Mouse (Mus musculus) neural tube, embryonic 14.5 days (tissue): ENCODE measurements around the gene Eda. TPM values are rescaled to one million over a fixed set of nuclear protein-coding genes. Genes with fewer than 3 reads are reported as not detected.

ENCODE experiments used
- ATAC-seq: fragments of 200-750 bp; cut with Nextera tagmentation; 2 replicates; pipeline ENCODE4 v1.8.0; 2017; ENCODE audit warnings: low read depth, mild to moderate bottlenecking, moderate TSS enrichment, moderate library complexity
- H3K27ac ChIP-seq: fragments of 300-500 bp; sonication (generic); 2 replicates; pipeline ENCODE4 v1.5.1; 2014; ENCODE audit warnings: low read depth, mild to moderate bottlenecking, control low read depth, low read length, moderate library complexity, mixed read lengths
- H3K27me3 ChIP-seq: fragments of 300-500 bp; sonication (generic); 2 replicates; pipeline ENCODE4 v1.6.1; 2014; ENCODE audit warnings: low read length; ENCODE audit not compliant: control insufficient read depth, insufficient read depth
- H3K36me3 ChIP-seq: fragments of 300-500 bp; sonication (generic); 2 replicates; pipeline ENCODE4 v1.6.1; 2014; ENCODE audit warnings: low read length, mixed read lengths; ENCODE audit not compliant: control insufficient read depth, insufficient read depth
- H3K4me1 ChIP-seq: fragments of 300-500 bp; sonication (generic); 2 replicates; pipeline ENCODE4 v1.6.1; 2014; ENCODE audit warnings: low read length; ENCODE audit not compliant: control insufficient read depth, insufficient read depth
- H3K4me2 ChIP-seq: fragments of 300-500 bp; sonication (generic); 2 replicates; pipeline ENCODE4 v1.6.1; 2014; ENCODE audit warnings: mild to moderate bottlenecking, low read depth, low read length, control low read depth
- H3K4me3 ChIP-seq: fragments of 300-500 bp; sonication (generic); 2 replicates; pipeline ENCODE4 v1.5.1; 2014; ENCODE audit warnings: low read depth, low read length, control low read depth, mixed read lengths
- H3K9ac ChIP-seq: fragments of 300-500 bp; sonication (generic); replicated peaks from 2 replicates; pipeline ENCODE4 v1.6.1; 2014; ENCODE audit warnings: low read depth, mild to moderate bottlenecking, control low read depth, low read length, mixed read lengths
- H3K9me3 ChIP-seq: fragments of 300-500 bp; sonication (generic); 2 replicates; pipeline ENCODE4 v1.6.1; 2016; ENCODE audit warnings: low read length; ENCODE audit not compliant: control insufficient read depth
- WGBS: fragments of 180-500 bp; shearing (Covaris S2); extraction: QIAGEN DNeasy Blood & Tissue Kit; methylation state at CpG from one replicate; pipeline ENCODE4 v1.1.7; 2014; 5-methylcytosine and 5-hydroxymethylcytosine counted together
- polyA plus RNA-seq: library from polyadenylated mRNA; unstranded; fragments of >200 nt; fragmentation: Nextera tagmentation; extraction: Ambion mirVana; gene quantifications from 2 replicates; pipeline ENCODE4 v1.2.1, GENCODE M21; 2014

Eda gene
- polyA plus RNA-seq, 1 experiment from 2014 or later, result 2.0 TPM

- WGBS, result 64% methylated on average over 1 of the region's 1 CpGs
- H3K4me1 ChIP-seq, result no peaks in the 10 kb centered on the region
- no peak overlapping the region for H3K4me3 ChIP-seq
- H3K36me3 ChIP-seq, result no peaks in the 10 kb centered on the region
- ATAC-seq, result no peak
- no peaks in the 10 kb centered on the region for H3K27me3 ChIP-seq
- no peaks in the 10 kb centered on the region for H3K9me3 ChIP-seq
- no peak overlapping the region for H3K27ac ChIP-seq
- no peak overlapping the region for H3K9ac ChIP-seq
- H3K4me2 ChIP-seq, result no peak overlapping the region
Observed at GRCm38 (mm10) chrX:100118362-100118761, 143.0 kb downstream of the Eda start.

GRCm38 (mm10) chrX:100195286-100195685, 219.9 kb downstream of the Eda start:
- H3K4me2 ChIP-seq, result no peak overlapping the region
- no peaks in the 10 kb centered on the region for H3K36me3 ChIP-seq
- no peak overlapping the region for H3K9ac ChIP-seq
- no peak overlapping the region for H3K4me3 ChIP-seq
- H3K27ac ChIP-seq, result no peak overlapping the region
- WGBS, result 40% methylated on average over 2 of the region's 2 CpGs
- no peak for ATAC-seq
- H3K27me3 ChIP-seq, result no peaks in the 10 kb centered on the region
- H3K4me1 ChIP-seq, result no peaks in the 10 kb centered on the region
- H3K9me3 ChIP-seq, result no peaks in the 10 kb centered on the region

DNA sequence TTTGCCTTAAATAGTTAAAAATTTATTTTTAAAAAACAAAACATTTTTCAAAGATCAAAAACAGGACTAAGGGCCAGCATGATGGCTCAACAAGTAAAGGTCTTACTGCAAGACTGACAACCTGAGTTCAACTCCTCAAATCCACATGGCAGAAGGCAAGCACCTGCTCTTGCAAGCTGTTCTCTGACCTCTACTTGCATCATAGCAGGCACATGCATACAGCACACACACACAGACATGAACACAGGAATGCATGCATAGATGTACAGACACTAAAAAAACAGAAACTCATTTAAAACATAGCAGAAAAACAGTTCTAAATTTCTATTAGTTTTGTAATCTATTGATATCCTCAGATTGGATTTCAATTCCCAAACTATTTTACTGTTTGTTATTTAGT, 338.2 kb downstream of the Eda start:
- no peak overlapping the region for H3K27ac ChIP-seq
- H3K9me3 ChIP-seq, result no peaks in the 10 kb centered on the region
- no peak overlapping the region for H3K4me3 ChIP-seq
- H3K36me3 ChIP-seq, result no peaks in the 10 kb centered on the region
- H3K27me3 ChIP-seq, result no peaks in the 10 kb centered on the region
- H3K4me2 ChIP-seq, result no peak overlapping the region
- H3K4me1 ChIP-seq, result no peaks in the 10 kb centered on the region
- ATAC-seq, result no peak
- H3K9ac ChIP-seq, result no peak overlapping the region

DNA sequence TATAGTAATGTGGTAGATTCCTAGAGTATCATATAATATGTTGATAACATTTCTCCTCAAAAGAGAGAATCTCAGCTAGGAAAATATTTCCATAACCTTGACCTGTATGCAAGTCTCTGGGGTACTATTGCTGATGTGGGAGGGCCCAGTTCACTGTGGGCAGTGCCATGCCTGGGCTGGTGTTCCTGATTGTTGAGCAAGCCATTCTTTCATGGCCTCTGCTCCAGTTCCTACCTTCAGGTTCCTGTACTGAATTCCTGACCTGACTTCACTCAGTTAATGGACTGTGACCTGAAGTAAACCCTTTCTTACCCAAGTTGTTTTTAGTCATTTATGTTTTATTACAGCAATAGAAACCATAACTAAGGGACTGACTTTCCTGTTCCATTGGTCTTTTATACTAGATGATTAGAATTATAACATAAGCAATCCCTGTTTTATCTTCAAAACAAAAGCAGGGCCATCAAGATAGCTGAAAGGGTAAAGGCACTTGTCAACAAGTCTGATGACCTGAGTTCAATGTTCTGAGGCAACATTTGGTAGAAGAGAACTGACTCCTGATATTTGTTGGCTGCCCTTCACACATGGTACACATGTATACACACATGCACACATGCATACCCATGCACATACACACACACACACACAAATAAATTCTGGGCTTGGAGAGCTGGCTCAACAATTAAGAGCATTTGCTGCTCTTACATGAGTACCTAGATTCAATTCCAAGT, 338.9 kb downstream of the Eda start:
- Histone ChIP-seq H3K4me2 (no peak overlapping the region), H3K4me3 (no peak overlapping the region), H3K9me3 (no peaks in the 10 kb centered on the region)

DNA sequence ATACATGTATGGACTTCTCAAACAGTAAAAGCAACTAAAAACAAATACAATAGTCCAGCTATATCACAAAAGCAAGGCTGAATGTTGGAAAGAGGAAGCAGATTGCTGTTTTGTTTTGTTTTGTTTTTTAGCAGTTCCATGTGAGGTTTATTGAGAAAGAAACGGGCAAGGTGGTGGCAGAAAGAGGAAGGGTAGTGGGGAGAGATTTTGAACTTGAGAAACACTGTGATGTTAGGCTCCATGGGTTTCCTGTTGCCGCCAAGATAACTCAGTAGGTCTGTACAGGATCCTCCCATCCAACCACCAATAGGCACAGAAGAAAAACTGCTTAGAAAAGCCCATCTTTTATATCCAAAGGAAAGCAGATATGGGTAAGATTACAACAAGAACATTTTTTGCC, 365.3 kb downstream of the Eda start:
- H3K36me3 ChIP-seq, result no peaks in the 10 kb centered on the region
- no peak overlapping the region for H3K9ac ChIP-seq
- H3K27me3 ChIP-seq, result no peaks in the 10 kb centered on the region; the same call in 1 of the 2 replicates
- no peak overlapping the region for H3K4me2 ChIP-seq
- no peak overlapping the region for H3K27ac ChIP-seq
- no peak for ATAC-seq
- WGBS, result 85% methylated on average over 2 of the region's 2 CpGs
- no peak overlapping the region for H3K4me3 ChIP-seq
- H3K9me3 ChIP-seq, result no peaks in the 10 kb centered on the region
- no peaks in the 10 kb centered on the region for H3K4me1 ChIP-seq

More for the DNA sequence above, 338.9 kb downstream of the Eda start:
- Histone ChIP-seq H3K27ac (no peak overlapping the region), H3K27me3 (no peaks in the 10 kb centered on the region), H3K9ac (no peak overlapping the region), H3K36me3 (no peaks in the 10 kb centered on the region), H3K4me1 (no peaks in the 10 kb centered on the region)
- no peak for ATAC-seq

GRCm38 (mm10) chrX:100344433-100344832, 369.0 kb downstream of the Eda start:
- WGBS, result 91% methylated on average over 2 of the region's 2 CpGs
- ATAC-seq, result no peak
- no peaks in the 10 kb centered on the region for H3K9me3 ChIP-seq

DNA sequence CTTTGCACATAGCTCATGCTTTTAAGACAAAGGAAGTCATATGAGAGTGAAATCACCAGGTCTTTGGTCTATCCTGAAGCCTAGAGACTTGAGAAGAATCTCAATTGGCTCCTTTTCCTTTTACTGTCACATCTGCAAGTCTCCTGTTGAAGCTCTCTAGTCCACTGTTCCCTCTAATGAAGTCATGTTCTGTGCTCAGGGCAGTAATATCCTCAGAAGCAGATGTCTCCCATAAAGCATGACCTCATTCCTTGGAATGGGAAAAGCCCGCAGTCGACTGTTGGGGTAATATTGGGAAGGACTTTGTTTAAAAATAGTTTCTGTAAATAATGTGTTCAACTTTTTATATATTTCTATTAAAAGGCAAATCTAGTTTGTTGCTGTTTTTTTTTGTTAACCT, 381.6 kb downstream of the Eda start:
- no peaks in the 10 kb centered on the region for H3K9me3 ChIP-seq
- no peaks in the 10 kb centered on the region for H3K27me3 ChIP-seq
- no peak overlapping the region for H3K4me2 ChIP-seq
- no peak overlapping the region for H3K9ac ChIP-seq
- no peaks in the 10 kb centered on the region for H3K4me1 ChIP-seq
- no peak overlapping the region for H3K27ac ChIP-seq
- no peak overlapping the region for H3K4me3 ChIP-seq
- WGBS, result 90% methylated on average over 2 of the region's 2 CpGs
- ATAC-seq, result no peak
- H3K36me3 ChIP-seq, result no peaks in the 10 kb centered on the region

More at GRCm38 (mm10) chrX:100344433-100344832, 369.0 kb downstream of the Eda start:
- H3K4me2 ChIP-seq, result no peak overlapping the region
- no peaks in the 10 kb centered on the region for H3K4me1 ChIP-seq
- no peak overlapping the region for H3K4me3 ChIP-seq
- H3K27ac ChIP-seq, result no peak overlapping the region
- H3K27me3 ChIP-seq, result no peaks in the 10 kb centered on the region; the same call in 1 of the 2 replicates
- H3K9ac ChIP-seq, result no peak overlapping the region
- no peaks in the 10 kb centered on the region for H3K36me3 ChIP-seq

- no peak for ATAC-seq
- no peaks in the 10 kb centered on the region for H3K9me3 ChIP-seq
- H3K27me3 ChIP-seq, result no peaks in the 10 kb centered on the region
- no peaks in the 10 kb centered on the region for H3K36me3 ChIP-seq
- H3K27ac ChIP-seq, result no peak overlapping the region
- H3K4me2 ChIP-seq, result no peak overlapping the region
- H3K4me3 ChIP-seq, result no peak overlapping the region
- H3K9ac ChIP-seq, result no peak overlapping the region
- WGBS, result 94% methylated on average over 1 of the region's 1 CpGs
- no peaks in the 10 kb centered on the region for H3K4me1 ChIP-seq
Observed at GRCm38 (mm10) chrX:100389887-100390286, 414.5 kb downstream of the Eda start.

- H3K27ac ChIP-seq, result no peak overlapping the region
- ATAC-seq, result peak; percentile 46; the same call in 1 of the 2 replicates
- WGBS, result 28% methylated on average over 6 of the region's 6 CpGs
- H3K4me1 ChIP-seq, result no peaks in the 10 kb centered on the region
- H3K4me3 ChIP-seq, result no peak overlapping the region
- no peaks in the 10 kb centered on the region for H3K9me3 ChIP-seq
- no peaks in the 10 kb centered on the region for H3K27me3 ChIP-seq
- H3K9ac ChIP-seq, result no peak overlapping the region
- H3K36me3 ChIP-seq, result no peaks in the 10 kb centered on the region
- H3K4me2 ChIP-seq, result no peak overlapping the region
Observed at GRCm38 (mm10) chrX:100392304-100392703, 416.9 kb downstream of the Eda start.
